ENCODE assay signal across 12 mouse cellular contexts in genomic region chr1:134236142-134236541, GRCm38 (mm10). TPM values are rescaled to one million over a fixed set of nuclear protein-coding genes. Genes with fewer than 3 reads are reported as not detected.
DNase-seq lines count a peak whose midpoint lies in the region; ATAC-seq and TF ChIP-seq lines count a peak whose summit lies in the region.
"Had no signal": no experiment of that assay in that cellular context is flagged by ENCODE, and none has a peak within 500 bp of the region (broad histone marks: within the 10 kb centered on the region; RNA-seq: fewer than 3 reads in every experiment).

No protein-coding gene starts in this region.

- no peaks in the 10 kb centered on the region for H3K27me3 ChIP-seq in cerebellum, adult 2 months (ENCODE audit: control insufficient read depth, insufficient read depth, low read length)
- peaks cover 36% of the 10 kb centered on the region for H3K27me3 ChIP-seq in intestine, embryonic 14.5 days (replicated peaks; ENCODE audit: control insufficient read depth, insufficient read depth, low read length)
- H3K27me3 ChIP-seq in intestine, embryonic 16.5 days (replicated peaks; ENCODE audit: control insufficient read depth, insufficient read depth, low read length) = peaks cover 28% of the 10 kb centered on the region
- H3K27me3 ChIP-seq in embryonic facial prominence, embryonic 13.5 days = peaks cover 55% of the 10 kb centered on the region
- no peaks in the 10 kb centered on the region for H3K27me3 ChIP-seq in hindbrain, embryonic 16.5 days (replicated peaks; ENCODE audit: control insufficient read depth, insufficient read depth, low read length)

- no peak for TF ChIP-seq CTCF in cerebellum, adult 2 months (IDR thresholded peaks at IDR 0.05; ENCODE audit: borderline replicate concordance, insufficient read depth, low read depth, low read length)

- H3K4me2 ChIP-seq in intestine, embryonic 14.5 days (ENCODE audit: low read length) = 0 out of 2 replicates have a peak overlapping the region, but pooled peaks have one; percentile 95
- no peak overlapping the region for H3K4me2 ChIP-seq in intestine, embryonic 16.5 days (ENCODE audit: low read depth, low read length)
- H3K4me2 ChIP-seq in embryonic facial prominence, embryonic 13.5 days = peak overlapping the region; percentile 95; the same call in 1 of the 2 replicates
- H3K4me2 ChIP-seq in hindbrain, embryonic 16.5 days (ENCODE audit: low read length) = peak overlapping the region; percentile 94

- no peak for TF ChIP-seq POLR2A in cerebellum, adult 2 months (IDR thresholded peaks at IDR 0.05; ENCODE audit: borderline replicate concordance, insufficient read depth, low read length)

- H3K4me3 ChIP-seq in cerebellum, adult 2 months (replicated peaks; ENCODE audit: insufficient read depth, low read depth, low read length) = peak overlapping the region; percentile 96
- no peak overlapping the region for H3K4me3 ChIP-seq in intestine, embryonic 14.5 days (ENCODE audit: low read depth, low read length)
- no peak overlapping the region for H3K4me3 ChIP-seq in intestine, embryonic 16.5 days (ENCODE audit: low read length)
- no peak overlapping the region for H3K4me3 ChIP-seq in embryonic facial prominence, embryonic 13.5 days
- no peak overlapping the region for H3K4me3 ChIP-seq in hindbrain, embryonic 16.5 days (ENCODE audit: low read length)
- H3K4me3 ChIP-seq: erythroblast, embryonic 14.5 days had no signal

- H3K27ac ChIP-seq in cerebellum, adult 2 months (ENCODE audit: insufficient read depth, low read length) = no peak overlapping the region
- H3K27ac ChIP-seq in intestine, embryonic 14.5 days (ENCODE audit: low read depth) = no peak overlapping the region
- no peak overlapping the region for H3K27ac ChIP-seq in intestine, embryonic 16.5 days (ENCODE audit: low read length)
- no peak overlapping the region for H3K27ac ChIP-seq in embryonic facial prominence, embryonic 13.5 days
- H3K27ac ChIP-seq in hindbrain, embryonic 16.5 days (ENCODE audit: low read depth, low read length) = no peak overlapping the region

- H3K9me3 ChIP-seq in intestine, embryonic 14.5 days (ENCODE audit: control insufficient read depth, low read length) = no peaks in the 10 kb centered on the region
- no peaks in the 10 kb centered on the region for H3K9me3 ChIP-seq in intestine, embryonic 16.5 days (ENCODE audit: control insufficient read depth, low read length)
- H3K9me3 ChIP-seq in embryonic facial prominence, embryonic 13.5 days = no peaks in the 10 kb centered on the region
- no peaks in the 10 kb centered on the region for H3K9me3 ChIP-seq in hindbrain, embryonic 16.5 days (ENCODE audit: control insufficient read depth, low read length)

- H3K36me3 ChIP-seq in intestine, embryonic 14.5 days (ENCODE audit: control insufficient read depth, insufficient read depth, low read length) = no peaks in the 10 kb centered on the region
- no peaks in the 10 kb centered on the region for H3K36me3 ChIP-seq in intestine, embryonic 16.5 days (ENCODE audit: control insufficient read depth, insufficient read depth, low read length)
- H3K36me3 ChIP-seq in embryonic facial prominence, embryonic 13.5 days = no peaks in the 10 kb centered on the region
- H3K36me3 ChIP-seq in hindbrain, embryonic 16.5 days (ENCODE audit: control insufficient read depth, insufficient read depth, low read length) = no peaks in the 10 kb centered on the region

- ATAC-seq in intestine, embryonic 14.5 days (replicated peaks; ENCODE audit: low FRiP score, low TSS enrichment, low read depth) = no peak
- ATAC-seq in intestine, embryonic 16.5 days = no peak
- ATAC-seq in embryonic facial prominence, embryonic 13.5 days (ENCODE audit: insufficient number of reproducible peaks, insufficient read depth, low FRiP score, low TSS enrichment, low read depth) = no peak
- no peak for ATAC-seq in hindbrain, embryonic 16.5 days

- H3K9ac ChIP-seq in intestine, embryonic 14.5 days (ENCODE audit: low read length) = no peak overlapping the region
- H3K9ac ChIP-seq in intestine, embryonic 16.5 days (ENCODE audit: low read depth, low read length) = no peak overlapping the region
- H3K9ac ChIP-seq in embryonic facial prominence, embryonic 13.5 days = no peak overlapping the region; the same call in 1 of the 2 replicates
- H3K9ac ChIP-seq in hindbrain, embryonic 16.5 days (ENCODE audit: low read depth, low read length) = no peak overlapping the region

- peak in 1 of 2 experiments; percentile 26 for DNase-seq in cerebellum, adult 2 months
- DNase-seq in cerebellum, adult 9-10 months = no peak
- no peak for DNase-seq in intestine, embryonic 14.5 days (ENCODE audit: low spot score)
- DNase-seq in spleen, adult 18-20 months = no peak
- no peak for DNase-seq in Muller cell, postnatal 12 days (ENCODE audit: inconsistent ontology term)
- DNase-seq: gastrocnemius, postnatal 25 days; kidney, adult 8-10 months; thymus, postnatal 36 days had no signal

- H3K4me1 ChIP-seq in cerebellum, adult 2 months (ENCODE audit: control insufficient read depth, insufficient read depth, low read length) = peaks cover 12% of the 10 kb centered on the region; the same call in 1 of the 2 replicates
- H3K4me1 ChIP-seq in intestine, embryonic 14.5 days (replicated peaks; ENCODE audit: control insufficient read depth, insufficient read depth, low read length) = peaks cover 8% of the 10 kb centered on the region
- H3K4me1 ChIP-seq in intestine, embryonic 16.5 days (ENCODE audit: control insufficient read depth, insufficient read depth, low read length) = peaks cover 24% of the 10 kb centered on the region
- peaks cover 28% of the 10 kb centered on the region for H3K4me1 ChIP-seq in embryonic facial prominence, embryonic 13.5 days
- H3K4me1 ChIP-seq in hindbrain, embryonic 16.5 days (ENCODE audit: control insufficient read depth, insufficient read depth, low read depth, low read length) = peaks cover 37% of the 10 kb centered on the region

- 54% methylated on average over 3 of the region's 3 CpGs for WGBS in cerebellum, adult 2 months
- WGBS in intestine, embryonic 14.5 days = 40% methylated on average over 3 of the region's 3 CpGs
- WGBS in intestine, embryonic 16.5 days = 39% methylated on average over 3 of the region's 3 CpGs
- WGBS in embryonic facial prominence, embryonic 13.5 days = 38% methylated on average over 3 of the region's 3 CpGs
- 21% methylated on average over 3 of the region's 3 CpGs for WGBS in hindbrain, embryonic 16.5 days

RNA-seq across cellular contexts. Expression of gene Adora1, which starts 0.9 kb away (rescaled TPM):
- polyA plus RNA-seq in cerebellum, adult 2 months (2012; rRNA removed) = 154 and 160 TPM in 2 replicates
- polyA plus RNA-seq in intestine, embryonic 14.5 days (2014; fragmentation: Nextera tagmentation; extraction: Ambion mirVana) = 1.7 and 2.0 TPM in 2 replicates
- 6.8 and 8.2 TPM in 2 replicates for polyA plus RNA-seq in intestine, embryonic 16.5 days (2015; fragmentation: Nextera tagmentation; extraction: Ambion mirVana)
- polyA plus RNA-seq in embryonic facial prominence, embryonic 13.5 days (2015; fragmentation: Nextera tagmentation; extraction: Ambion mirVana) = 1.4 and 1.5 TPM in 2 replicates
- 29.8 and 35.9 TPM in 2 replicates for polyA plus RNA-seq in hindbrain, embryonic 16.5 days (2015; fragmentation: Nextera tagmentation; extraction: Ambion mirVana)
- polyA plus RNA-seq: erythroblast, embryonic 14.5 days had no signal

RNA-seq across cellular contexts. Expression of gene Mybph, which starts 42.9 kb away (rescaled TPM):
- 0.14 and 0.18 TPM in 2 replicates for polyA plus RNA-seq in cerebellum, adult 2 months (2012; rRNA removed)
- not detected in 2 replicates for polyA plus RNA-seq in intestine, embryonic 14.5 days (2014; fragmentation: Nextera tagmentation; extraction: Ambion mirVana)
- polyA plus RNA-seq in intestine, embryonic 16.5 days (2015; fragmentation: Nextera tagmentation; extraction: Ambion mirVana) = 0.17 and 0.24 TPM in 2 replicates
- polyA plus RNA-seq in embryonic facial prominence, embryonic 13.5 days (2015; fragmentation: Nextera tagmentation; extraction: Ambion mirVana) = 6.0 and 9.9 TPM in 2 replicates
- 0.09 and 3.2 TPM in 2 replicates for polyA plus RNA-seq in hindbrain, embryonic 16.5 days (2015; fragmentation: Nextera tagmentation; extraction: Ambion mirVana)
- polyA plus RNA-seq: erythroblast, embryonic 14.5 days had no signal

RNA-seq across cellular contexts. Expression of gene Myog, which starts 53.6 kb away (rescaled TPM):
- polyA plus RNA-seq in cerebellum, adult 2 months (2012; rRNA removed) = 0.06 TPM in 1 of 2 replicates, not detected in the other
- 0.16 TPM in 1 of 2 replicates, not detected in the other for polyA plus RNA-seq in intestine, embryonic 14.5 days (2014; fragmentation: Nextera tagmentation; extraction: Ambion mirVana)
- polyA plus RNA-seq in intestine, embryonic 16.5 days (2015; fragmentation: Nextera tagmentation; extraction: Ambion mirVana) = 0.32 TPM in 2 replicates
- 20.4 and 29.0 TPM in 2 replicates for polyA plus RNA-seq in embryonic facial prominence, embryonic 13.5 days (2015; fragmentation: Nextera tagmentation; extraction: Ambion mirVana)
- 6.4 TPM in 1 of 2 replicates, not detected in the other for polyA plus RNA-seq in hindbrain, embryonic 16.5 days (2015; fragmentation: Nextera tagmentation; extraction: Ambion mirVana)
- polyA plus RNA-seq: erythroblast, embryonic 14.5 days had no signal

RNA-seq across cellular contexts. Expression of gene Chil1, which starts 54.2 kb away (rescaled TPM):
- 19.8 and 24.2 TPM in 2 replicates for polyA plus RNA-seq in cerebellum, adult 2 months (2012; rRNA removed)
- 0.35 and 0.49 TPM in 2 replicates for polyA plus RNA-seq in intestine, embryonic 14.5 days (2014; fragmentation: Nextera tagmentation; extraction: Ambion mirVana)
- polyA plus RNA-seq in intestine, embryonic 16.5 days (2015; fragmentation: Nextera tagmentation; extraction: Ambion mirVana) = 0.43 and 0.57 TPM in 2 replicates
- 4.0 and 4.5 TPM in 2 replicates for polyA plus RNA-seq in embryonic facial prominence, embryonic 13.5 days (2015; fragmentation: Nextera tagmentation; extraction: Ambion mirVana)
- 2.7 and 3.9 TPM in 2 replicates for polyA plus RNA-seq in hindbrain, embryonic 16.5 days (2015; fragmentation: Nextera tagmentation; extraction: Ambion mirVana)
- polyA plus RNA-seq: erythroblast, embryonic 14.5 days had no signal
